Mouse (Mus musculus): Measurements from ENCODE around the gene Pfn5. TPM values are rescaled to one million over a fixed set of nuclear protein-coding genes. Genes with fewer than 3 reads are reported as not detected.

Gene Pfn5
- not detected in 2 replicates for polyA plus RNA-seq (2012; ENCODE audit: low replicate concordance)

DNA sequence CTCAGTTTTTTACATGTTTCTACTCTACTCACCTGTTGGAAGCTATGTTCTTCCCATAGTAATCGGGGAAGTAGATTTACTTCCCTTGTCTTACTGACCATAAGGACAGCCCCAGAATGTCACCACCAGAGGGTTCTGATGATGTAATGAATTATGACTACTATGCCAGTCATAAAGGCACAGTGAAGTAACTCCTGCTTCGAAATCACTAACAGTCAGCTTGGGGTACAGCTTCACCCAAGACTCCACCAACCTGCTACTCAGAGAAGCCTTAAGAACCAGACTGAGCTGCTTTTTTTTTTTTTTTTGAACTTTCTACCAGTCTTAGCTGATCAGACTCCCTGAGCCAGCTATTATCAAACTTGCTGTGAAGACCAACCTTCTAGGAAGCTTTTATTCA is at the start of gene Pfn5, which contains the start of gene Asb12:
Pfn5 (plus strand) TSS at position 218 of the 400 bp plus-strand sequence.
Asb12 (minus strand) TSS at position 101 of the 400 bp plus-strand sequence.

Other genes with a start within 250 kb of the Pfn5 start
- 0.09 and 0.39 TPM in 2 replicates for gene Amer1, start 113.2 kb upstream of the Pfn5 start, polyA plus RNA-seq (2012; ENCODE audit: low replicate concordance)
- gene Asb12, start 117 bp upstream of the Pfn5 start, polyA plus RNA-seq (2012; ENCODE audit: low replicate concordance), result not detected in 2 replicates
- gene Zc4h2, start 100.4 kb downstream of the Pfn5 start, polyA plus RNA-seq (2012; ENCODE audit: low replicate concordance), result 0.19 TPM in 1 of 2 replicates, not detected in the other
- gene Zc3h12b, start 153.6 kb downstream of the Pfn5 start, polyA plus RNA-seq (2012; ENCODE audit: low replicate concordance), result not detected in 2 replicates

Measured in leukemia stem cell, adult 10-12 weeks (primary cell).